Mouse (Mus musculus) midbrain, embryonic 15.5 days (tissue): ENCODE data around the gene Gas7. TPM values are rescaled to one million over a fixed set of nuclear protein-coding genes. Genes with fewer than 3 reads are reported as not detected.

Experiments
- ATAC-seq: fragments of 200-750 bp; cut with Nextera tagmentation; replicated peaks from 2 replicates; pipeline ENCODE4 v1.8.0; 2017; ENCODE audit warnings: moderate TSS enrichment
- H3K27ac ChIP-seq: fragments of 300-500 bp; sonication (generic); 2 replicates; pipeline ENCODE4 v1.5.1; 2015; ENCODE audit warnings: mild to moderate bottlenecking, inconsistent platforms
- H3K27me3 ChIP-seq: fragments of 300-500 bp; sonication (generic); replicated peaks from 2 replicates; pipeline ENCODE4 v1.6.1; 2015; ENCODE audit warnings: inconsistent platforms
- H3K36me3 ChIP-seq: fragments of 300-500 bp; sonication (generic); replicated peaks from 2 replicates; pipeline ENCODE4 v1.6.1; 2015; ENCODE audit warnings: inconsistent platforms
- H3K4me1 ChIP-seq: fragments of 300-500 bp; sonication (generic); 2 replicates; pipeline ENCODE4 v1.6.1; 2015; ENCODE audit warnings: inconsistent platforms
- H3K4me2 ChIP-seq: fragments of 300-500 bp; sonication (generic); 2 replicates; pipeline ENCODE4 v1.6.1; 2015; ENCODE audit warnings: inconsistent platforms, mild to moderate bottlenecking, moderate library complexity
- H3K4me3 ChIP-seq: fragments of 300-500 bp; sonication (generic); 2 replicates; pipeline ENCODE4 v1.5.1; 2015; ENCODE audit warnings: mild to moderate bottlenecking, inconsistent platforms
- H3K9ac ChIP-seq: fragments of 300-500 bp; sonication (generic); 2 replicates; pipeline ENCODE4 v1.6.1; 2015; ENCODE audit warnings: mild to moderate bottlenecking, inconsistent platforms
- H3K9me3 ChIP-seq: fragments of 300-500 bp; sonication (generic); 2 replicates; pipeline ENCODE4 v1.6.1; 2016; ENCODE audit warnings: inconsistent platforms
- WGBS: fragments of 180-500 bp; shearing (Covaris S2); methylation state at CpG from one replicate; pipeline ENCODE4 v1.1.7; 2015; ENCODE audit warnings: mixed read lengths; 5-methylcytosine and 5-hydroxymethylcytosine counted together
- polyA plus RNA-seq: library from polyadenylated mRNA; unstranded; fragments of >200 nt; fragmentation: Nextera tagmentation; extraction: Ambion mirVana; gene quantifications from 2 replicates; pipeline ENCODE4 v1.2.1, GENCODE M21; 2015

Gene Gas7
- polyA plus RNA-seq, 1 experiment from 2014 or later: 36.1 TPM

GRCm38 (mm10) chr11:67525841-67526240 is 70.6 kb downstream of the Gas7 start:
- no peak overlapping the region for H3K9ac ChIP-seq
- no peaks in the 10 kb centered on the region for H3K36me3 ChIP-seq
- H3K9me3 ChIP-seq: no peaks in the 10 kb centered on the region
- H3K4me1 ChIP-seq: peaks cover 12% of the 10 kb centered on the region; the same call in 1 of the 2 replicates
- no peak for ATAC-seq
- H3K4me3 ChIP-seq: no peak overlapping the region
- H3K27me3 ChIP-seq: no peaks in the 10 kb centered on the region
- no peak overlapping the region for H3K4me2 ChIP-seq
- H3K27ac ChIP-seq: no peak overlapping the region
- WGBS: 36% methylated on average over 3 of the region's 3 CpGs

DNA sequence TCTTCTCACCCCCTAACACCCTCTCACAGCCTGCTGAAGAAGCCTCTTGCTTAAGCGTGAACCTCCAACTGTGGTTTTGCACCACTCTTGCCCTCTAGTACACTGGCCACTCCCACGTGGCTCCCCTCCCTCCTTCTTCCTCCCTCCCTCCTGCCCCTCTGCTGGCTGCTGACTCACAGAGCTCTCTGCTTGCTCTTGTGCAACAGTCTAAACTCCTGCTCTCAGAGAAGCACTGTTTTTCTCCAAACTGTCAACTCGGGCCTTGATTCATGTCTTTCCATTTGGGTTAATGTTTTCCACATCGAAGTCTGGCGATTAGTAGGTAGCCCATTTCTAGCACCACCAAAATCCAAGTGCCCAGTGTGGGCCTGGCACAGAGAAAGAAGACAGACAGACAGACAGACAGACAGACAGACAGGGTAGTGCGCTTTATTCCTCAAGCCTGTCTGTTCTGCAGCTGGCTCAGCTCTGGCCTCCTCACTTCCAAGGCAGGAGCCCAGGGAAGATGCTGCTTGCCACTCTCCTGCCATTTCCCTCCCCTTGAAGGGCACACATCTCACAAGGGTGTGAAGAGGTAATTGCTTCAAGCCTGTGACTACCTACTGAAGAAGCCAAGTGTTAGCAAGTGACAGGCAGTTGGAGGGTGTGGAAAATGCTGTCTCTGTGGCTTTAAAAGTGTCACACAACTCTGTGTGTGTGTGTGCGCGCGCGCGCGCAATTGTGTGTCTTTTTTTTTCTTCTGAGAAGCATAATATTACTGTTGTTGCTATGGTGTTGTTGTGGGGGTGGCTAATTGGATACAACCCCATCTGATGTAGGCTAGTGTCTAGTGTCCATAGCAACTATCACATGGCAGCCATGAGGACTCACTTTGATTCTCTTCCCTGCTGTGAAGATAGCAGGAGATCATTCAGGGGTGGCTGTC is 71.6 kb downstream of the Gas7 start:
- no peaks in the 10 kb centered on the region for H3K9me3 ChIP-seq
- no peak for ATAC-seq
- 82% methylated on average over 12 of the region's 12 CpGs for WGBS
- no peak overlapping the region for H3K27ac ChIP-seq
- no peaks in the 10 kb centered on the region for H3K36me3 ChIP-seq
- no peak overlapping the region for H3K4me3 ChIP-seq
- H3K9ac ChIP-seq: no peak overlapping the region
- H3K4me2 ChIP-seq: no peak overlapping the region
- H3K27me3 ChIP-seq: no peaks in the 10 kb centered on the region
- H3K4me1 ChIP-seq: peaks cover 12% of the 10 kb centered on the region; the same call in 1 of the 2 replicates

DNA sequence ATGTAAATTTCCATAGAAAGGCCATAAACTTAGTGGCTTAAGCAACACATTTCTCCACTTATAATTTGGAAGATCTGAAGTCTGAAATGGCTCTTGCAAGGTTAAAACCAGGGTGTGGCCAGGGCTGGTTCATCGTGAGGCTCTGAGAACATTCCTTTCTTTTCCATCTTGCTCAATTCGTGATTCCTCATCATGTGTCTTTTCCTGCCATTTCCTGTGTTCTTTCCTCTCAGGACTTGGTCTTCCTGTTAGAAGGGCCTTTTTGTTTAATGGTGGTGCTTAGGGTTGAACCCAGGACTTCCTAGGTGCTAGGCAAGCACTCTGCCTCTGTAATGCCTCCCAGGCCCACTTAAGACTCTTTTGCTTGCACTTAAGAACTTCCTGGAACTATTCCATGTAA is 76.0 kb downstream of the Gas7 start:
- WGBS: 86% methylated on average over 2 of the region's 2 CpGs
- ATAC-seq: no peak
- H3K36me3 ChIP-seq: no peaks in the 10 kb centered on the region

GRCm38 (mm10) chr11:67531926-67532565 is 76.8 kb downstream of the Gas7 start:
- H3K9me3 ChIP-seq: no peaks in the 10 kb centered on the region
- H3K4me2 ChIP-seq: no peak overlapping the region
- H3K27ac ChIP-seq: no peak overlapping the region
- WGBS: 81% methylated on average over 6 of the region's 6 CpGs
- H3K4me1 ChIP-seq: peaks cover 5% of the 10 kb centered on the region; the same call in 1 of the 2 replicates
- no peak for ATAC-seq
- H3K9ac ChIP-seq: no peak overlapping the region
- H3K4me3 ChIP-seq: no peak overlapping the region
- no peaks in the 10 kb centered on the region for H3K36me3 ChIP-seq
- no peaks in the 10 kb centered on the region for H3K27me3 ChIP-seq

More for the DNA sequence above, 76.0 kb downstream of the Gas7 start:
- no peak overlapping the region for H3K9ac ChIP-seq
- H3K27me3 ChIP-seq: no peaks in the 10 kb centered on the region
- peaks cover 12% of the 10 kb centered on the region; the same call in 1 of the 2 replicates for H3K4me1 ChIP-seq
- H3K9me3 ChIP-seq: no peaks in the 10 kb centered on the region
- H3K4me3 ChIP-seq: no peak overlapping the region
- H3K4me2 ChIP-seq: no peak overlapping the region
- no peak overlapping the region for H3K27ac ChIP-seq

DNA sequence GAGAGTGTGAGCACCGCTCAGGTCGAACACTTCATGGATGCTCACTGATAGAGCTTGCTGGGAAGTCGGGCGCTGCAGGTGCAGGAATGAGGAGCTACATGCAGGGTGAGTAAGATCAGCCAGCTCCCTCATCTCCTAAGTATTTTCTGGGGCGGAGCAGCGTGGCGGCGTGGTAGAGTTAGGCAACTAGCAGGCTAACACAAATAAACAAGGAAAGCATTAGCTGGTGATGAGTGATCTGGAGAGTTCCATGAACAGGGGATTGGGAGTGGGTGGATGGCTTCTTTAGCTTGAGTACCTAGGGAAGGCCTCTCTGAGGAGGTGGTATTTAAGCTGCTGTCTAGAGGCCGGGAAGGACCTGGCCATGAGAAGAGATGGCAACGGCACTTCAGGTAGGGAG is 77.5 kb downstream of the Gas7 start:
- no peak for ATAC-seq
- Histone ChIP-seq H3K4me2 (no peak overlapping the region), H3K27ac (no peak overlapping the region), H3K36me3 (no peaks in the 10 kb centered on the region), H3K27me3 (no peaks in the 10 kb centered on the region), H3K9ac (no peak overlapping the region), H3K4me3 (no peak overlapping the region), H3K9me3 (no peaks in the 10 kb centered on the region), H3K4me1 (peaks cover under 1% of the 10 kb centered on the region; the same call in 1 of the 2 replicates)
- WGBS: 92% methylated on average over 10 of the region's 10 CpGs

- no peaks in the 10 kb centered on the region for H3K27me3 ChIP-seq
- H3K36me3 ChIP-seq: no peaks in the 10 kb centered on the region
- H3K4me3 ChIP-seq: no peak overlapping the region
- no peak overlapping the region for H3K9ac ChIP-seq
- H3K4me2 ChIP-seq: no peak overlapping the region
- 87% methylated on average over 6 of the region's 6 CpGs for WGBS
- H3K9me3 ChIP-seq: no peaks in the 10 kb centered on the region
- H3K27ac ChIP-seq: no peak overlapping the region
- no peaks in the 10 kb centered on the region for H3K4me1 ChIP-seq
- no peak for ATAC-seq
These were observed 77.9 kb downstream of the Gas7 start for GRCm38 (mm10) chr11:67533151-67533550.

DNA sequence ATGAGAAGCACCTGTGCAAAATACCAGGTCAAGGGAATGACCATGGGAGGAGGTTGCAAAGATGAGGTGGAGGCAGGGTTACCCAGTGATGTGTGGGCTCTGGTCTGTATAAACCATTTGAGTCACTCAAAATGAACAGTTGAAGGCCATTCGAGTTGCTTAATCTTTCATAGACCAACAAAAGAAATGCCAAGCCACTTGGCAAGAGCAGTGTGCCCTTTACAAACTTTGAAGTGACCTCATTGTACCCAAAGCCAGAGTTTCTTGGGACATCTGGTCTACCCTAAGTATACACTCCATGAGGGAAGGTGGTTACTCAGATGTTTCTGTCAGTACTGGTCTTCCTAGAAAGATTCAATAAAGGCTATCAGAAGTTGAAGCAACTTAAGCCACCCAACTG is 80.5 kb downstream of the Gas7 start:
- no peak overlapping the region for H3K27ac ChIP-seq
- no peaks in the 10 kb centered on the region for H3K4me1 ChIP-seq
- ATAC-seq: no peak
- H3K36me3 ChIP-seq: no peaks in the 10 kb centered on the region
- H3K4me2 ChIP-seq: no peak overlapping the region
- no peak overlapping the region for H3K4me3 ChIP-seq
- H3K9ac ChIP-seq: no peak overlapping the region
- 75% methylated on average over 1 of the region's 1 CpGs for WGBS
- no peaks in the 10 kb centered on the region for H3K9me3 ChIP-seq
- no peaks in the 10 kb centered on the region for H3K27me3 ChIP-seq

GRCm38 (mm10) chr11:67536413-67536812 is 81.2 kb downstream of the Gas7 start:
- Histone ChIP-seq H3K4me3 (no peak overlapping the region), H3K27ac (no peak overlapping the region), H3K9ac (no peak overlapping the region), H3K4me2 (no peak overlapping the region), H3K4me1 (no peaks in the 10 kb centered on the region), H3K27me3 (no peaks in the 10 kb centered on the region), H3K36me3 (no peaks in the 10 kb centered on the region), H3K9me3 (no peaks in the 10 kb centered on the region)
- ATAC-seq: no peak
- WGBS: 68% methylated on average over 1 of the region's 1 CpGs

GRCm38 (mm10) chr11:67537353-67537752 is 82.1 kb downstream of the Gas7 start:
- H3K9me3 ChIP-seq: no peaks in the 10 kb centered on the region
- H3K27ac ChIP-seq: no peak overlapping the region
- no peak overlapping the region for H3K4me2 ChIP-seq
- no peak for ATAC-seq
- no peak overlapping the region for H3K4me3 ChIP-seq
- no peak overlapping the region for H3K9ac ChIP-seq
- no peaks in the 10 kb centered on the region for H3K4me1 ChIP-seq
- no peaks in the 10 kb centered on the region for H3K27me3 ChIP-seq
- WGBS: 88% methylated on average over 4 of the region's 4 CpGs
- no peaks in the 10 kb centered on the region for H3K36me3 ChIP-seq

- Histone ChIP-seq H3K27me3 (no peaks in the 10 kb centered on the region), H3K9me3 (no peaks in the 10 kb centered on the region), H3K27ac (no peak overlapping the region), H3K4me2 (no peak overlapping the region), H3K4me3 (no peak overlapping the region), H3K9ac (no peak overlapping the region), H3K36me3 (no peaks in the 10 kb centered on the region), H3K4me1 (no peaks in the 10 kb centered on the region)
- WGBS: 84% methylated on average over 6 of the region's 6 CpGs
- no peak for ATAC-seq
These were observed 83.3 kb downstream of the Gas7 start for GRCm38 (mm10) chr11:67538557-67538956.

- H3K36me3 ChIP-seq: no peaks in the 10 kb centered on the region
- WGBS: 67% methylated on average over 11 of the region's 11 CpGs
- H3K9ac ChIP-seq: no peak overlapping the region
- ATAC-seq: no peak
- no peaks in the 10 kb centered on the region for H3K9me3 ChIP-seq
- H3K4me3 ChIP-seq: no peak overlapping the region
- no peaks in the 10 kb centered on the region for H3K27me3 ChIP-seq
- H3K4me1 ChIP-seq: peaks cover 8% of the 10 kb centered on the region; the same call in 1 of the 2 replicates
- no peak overlapping the region for H3K27ac ChIP-seq
- H3K4me2 ChIP-seq: no peak overlapping the region
These were observed 89.6 kb downstream of the Gas7 start for GRCm38 (mm10) chr11:67544656-67545432.

GRCm38 (mm10) chr11:67546582-67546981 is 91.3 kb downstream of the Gas7 start:
- Histone ChIP-seq H3K36me3 (no peaks in the 10 kb centered on the region), H3K4me1 (peaks cover 8% of the 10 kb centered on the region), H3K4me2 (no peak overlapping the region), H3K4me3 (no peak overlapping the region), H3K9me3 (no peaks in the 10 kb centered on the region), H3K9ac (no peak overlapping the region), H3K27me3 (no peaks in the 10 kb centered on the region), H3K27ac (no peak overlapping the region)
- WGBS: 49% methylated on average over 5 of the region's 5 CpGs
- no peak for ATAC-seq
